Mouse (Mus musculus) liver (tissue): Measurements from ENCODE around the gene Zfp691.

Experiments
- DNase-seq: peaks from one replicate; pipeline ENCODE4 v3.0.0-alpha.2; 2020; ENCODE audit warnings: mixed read lengths

Zfp691 gene

DNA sequence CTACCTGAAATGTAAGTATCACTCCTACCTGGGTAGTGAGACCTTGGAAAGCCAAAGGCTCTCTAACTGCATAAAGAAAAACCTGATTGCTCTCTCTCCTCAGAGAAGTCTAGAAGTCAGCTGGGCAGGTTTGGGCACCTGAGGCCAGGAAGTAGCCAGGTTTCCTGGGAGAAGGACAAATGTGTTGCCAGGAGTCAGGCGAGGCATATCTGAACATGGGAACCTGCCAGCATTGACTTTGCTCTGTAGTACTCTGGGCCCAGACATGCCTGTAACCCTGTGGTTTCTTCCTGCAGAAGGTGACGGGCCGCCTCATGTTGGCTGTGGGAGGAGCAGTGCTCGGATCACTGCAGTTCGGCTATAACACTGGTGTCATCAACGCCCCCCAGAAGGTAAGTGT, 53.9 kb downstream of the Zfp691 start:
- no peak for DNase-seq
